Mouse (Mus musculus) left cerebral cortex, adult 18-20 months (tissue): Measurements from ENCODE around the gene Larp7. TPM values are rescaled to one million over a fixed set of nuclear protein-coding genes. Genes with fewer than 3 reads are reported as not detected.

ENCODE experiments used
- DNase-seq, 2 experiments: peaks; one replicate each; pipeline ENCODE4 v3.0.0; 2021 to 2022; ENCODE audit warnings: low spot score in 2 of 2, mixed read lengths in 1 of 2
- long read RNA-seq, 2 experiments: library from polyadenylated mRNA; stranded (forward); transcript quantifications; one replicate each; pipeline ENCODE4 v2.0.0; 2021
- total RNA-seq, 2 experiments: library from RNA; stranded (reverse); gene quantifications; 2 replicates each; pipeline ENCODE4 v1.2.3; 2021

Gene Larp7
- total RNA-seq, result 10 to 100 TPM; 18.0 to 19.4 TPM
- long read RNA-seq, experiment 1, transcript Larp7-201 (13 exons, 2,121 nt), result major isoform, 17 of 24 reads
- long read RNA-seq, experiment 1, partial matches to known transcripts, result 2 of 24 reads
- long read RNA-seq, experiment 1, other reads (novel, unspliced or antisense), result 5 of 24 reads
- long read RNA-seq, experiment 2, transcript Larp7-201 (13 exons, 2,121 nt), result major isoform, 14 of 21 reads
- long read RNA-seq, experiment 2, partial matches to known transcripts, result 2 of 21 reads
- long read RNA-seq, experiment 2, other reads (novel, unspliced or antisense), result 5 of 21 reads

GRCm38 (mm10) chr3:127552973-127553719, at the start of gene Larp7, which contains the start of gene Zgrf1:
TSS of gene Larp7 (minus strand) at chr3:127553349.
TSS of gene Zgrf1 (plus strand) at chr3:127553489.
- DNase-seq, result peak; percentile 99

- DNase-seq, result no peak
These were observed 44.0 kb upstream of the Larp7 start for GRCm38 (mm10) chr3:127597136-127597535.

- peak; percentile 21 to 40 for DNase-seq
These were observed 19.4 kb upstream of the Larp7 start for GRCm38 (mm10) chr3:127572557-127572956.

GRCm38 (mm10) chr3:127565129-127565528, 12.0 kb upstream of the Larp7 start:
- DNase-seq, result no peak

- no peak for DNase-seq
These were observed 9.8 kb upstream of the Larp7 start for GRCm38 (mm10) chr3:127562974-127563373.

GRCm38 (mm10) chr3:127558201-127558600, 5.1 kb upstream of the Larp7 start:
- DNase-seq, result no peak

GRCm38 (mm10) chr3:127554723-127555122, 1.6 kb upstream of the Larp7 start:
- DNase-seq, result no peak

GRCm38 (mm10) chr3:127553720-127554043, 533 bp upstream of the Larp7 start:
- DNase-seq, result no peak

- no peak for DNase-seq
These were observed 646 bp downstream of the Larp7 start for GRCm38 (mm10) chr3:127552434-127552972.

- DNase-seq, result peak; percentile 20 to 24
These were observed 5.3 kb downstream of the Larp7 start for GRCm38 (mm10) chr3:127547882-127548281.

- DNase-seq, result no peak
These were observed 8.5 kb downstream of the Larp7 start for GRCm38 (mm10) chr3:127544610-127545121.

- DNase-seq, result no peak
These were observed 9.2 kb downstream of the Larp7 start for GRCm38 (mm10) chr3:127543976-127544375.

GRCm38 (mm10) chr3:127539193-127539592, 14.0 kb downstream of the Larp7 start:
- DNase-seq, result no peak

- no peak for DNase-seq
These were observed 22.9 kb downstream of the Larp7 start for GRCm38 (mm10) chr3:127530293-127530692.

- no peak for DNase-seq
These were observed 23.3 kb downstream of the Larp7 start for GRCm38 (mm10) chr3:127529824-127530223.

GRCm38 (mm10) chr3:127529210-127529609, 23.9 kb downstream of the Larp7 start:
- DNase-seq, result no peak

- DNase-seq, result no peak
These were observed 25.6 kb downstream of the Larp7 start for GRCm38 (mm10) chr3:127527465-127528034.

- no peak for DNase-seq
These were observed 27.8 kb downstream of the Larp7 start for GRCm38 (mm10) chr3:127525188-127525819.

GRCm38 (mm10) chr3:127521156-127521555, 32.0 kb downstream of the Larp7 start:
- no peak for DNase-seq

GRCm38 (mm10) chr3:127520300-127520699, 32.8 kb downstream of the Larp7 start:
- DNase-seq, result no peak

GRCm38 (mm10) chr3:127515251-127515650, 37.9 kb downstream of the Larp7 start:
- DNase-seq, result no peak
